Mouse (Mus musculus): ENCODE measurements at regions not wholly inside any gene's neighbourhood (a gene's known extent, or its start where the extent isn't known, plus 50 kb on each side); places are given as distances from the start of the nearest gene placed in this dataset.

GRCm38 (mm10) chr13:88459474-88460173, 361.6 kb upstream of the Edil3 start:
- no peak for DNase-seq (ENCODE audit: low read depth, low spot score)
- Histone ChIP-seq H3K36me3 (ENCODE audit: control insufficient read depth, insufficient read depth, low read length, poor library complexity, severe bottlenecking) (no peaks in the 10 kb centered on the region), H3K4me3 (ENCODE audit: insufficient read depth in 1 of 2, low read depth in 1 of 2, low read length in 2 of 2, poor library complexity in 1 of 2, severe bottlenecking in 1 of 2) (no peak overlapping the region), H3K27ac (ENCODE audit: insufficient read depth, low read depth, low read length, poor library complexity, severe bottlenecking) (no peak overlapping the region), H3K9me3 (ENCODE audit: control insufficient read depth, insufficient read depth, low read depth, low read length) (no peaks in the 10 kb centered on the region), H3K9ac (ENCODE audit: insufficient read depth, low read depth, low read length, poor library complexity, severe bottlenecking) (no peak overlapping the region), H3K4me1 (ENCODE audit: control insufficient read depth in 2 of 2, insufficient read depth in 2 of 2, low read length in 2 of 2, poor library complexity in 1 of 2) (no peaks in the 10 kb centered on the region)
- TF ChIP-seq ZC3H11A (IDR thresholded peaks at IDR 0.05; ENCODE audit: borderline replicate concordance, low read depth, low read length): no peak
- no peak for TF ChIP-seq ZNF384 (IDR thresholded peaks at IDR 0.05; ENCODE audit: low read depth, low read length)
- TF ChIP-seq MAFK (IDR thresholded peaks at IDR 0.05; ENCODE audit: insufficient read depth, low read depth, low read length): no peak
- TF ChIP-seq CHD2 (IDR thresholded peaks at IDR 0.05; ENCODE audit: low read depth, low read length): no peak
- no peak for TF ChIP-seq HCFC1 (IDR thresholded peaks at IDR 0.05; ENCODE audit: borderline replicate concordance, insufficient read depth, low read length)
- in situ Hi-C loops (cut with MboI; ENCODE audit: low sequenced_read_pairs in 2 of 2, unreplicated experiment in 2 of 2): no loop called here

- TF ChIP-seq ZNF384 (IDR thresholded peaks at IDR 0.05; ENCODE audit: low read depth, low read length) (no peak), HCFC1 (IDR thresholded peaks at IDR 0.05; ENCODE audit: borderline replicate concordance, insufficient read depth, low read length) (no peak), MAFK (IDR thresholded peaks at IDR 0.05; ENCODE audit: insufficient read depth, low read depth, low read length) (no peak), ZC3H11A (IDR thresholded peaks at IDR 0.05; ENCODE audit: borderline replicate concordance, low read depth, low read length) (no peak), CHD2 (IDR thresholded peaks at IDR 0.05; ENCODE audit: low read depth, low read length) (no peak)
- in situ Hi-C loops (cut with MboI; ENCODE audit: low sequenced_read_pairs in 2 of 2, unreplicated experiment in 2 of 2): no loop called here
- DNase-seq (ENCODE audit: low read depth, low spot score): no peak
- Histone ChIP-seq H3K36me3 (ENCODE audit: control insufficient read depth, insufficient read depth, low read length, poor library complexity, severe bottlenecking) (no peaks in the 10 kb centered on the region), H3K9me3 (ENCODE audit: control insufficient read depth, insufficient read depth, low read depth, low read length) (no peaks in the 10 kb centered on the region), H3K9ac (ENCODE audit: insufficient read depth, low read depth, low read length, poor library complexity, severe bottlenecking) (no peak overlapping the region), H3K4me3 (ENCODE audit: insufficient read depth in 1 of 2, low read depth in 1 of 2, low read length in 2 of 2, poor library complexity in 1 of 2, severe bottlenecking in 1 of 2) (no peak overlapping the region), H3K27ac (ENCODE audit: insufficient read depth, low read depth, low read length, poor library complexity, severe bottlenecking) (no peak overlapping the region), H3K4me1 (ENCODE audit: control insufficient read depth in 2 of 2, insufficient read depth in 2 of 2, low read length in 2 of 2, poor library complexity in 1 of 2) (no peaks in the 10 kb centered on the region)
These were observed 331.2 kb upstream of the Edil3 start for GRCm38 (mm10) chr13:88490104-88490503.

GRCm38 (mm10) chr13:88510850-88511554, 310.3 kb upstream of the Edil3 start:
- no peak overlapping the region for H3K27ac ChIP-seq (ENCODE audit: insufficient read depth, low read depth, low read length, poor library complexity, severe bottlenecking)
- no peaks in the 10 kb centered on the region for H3K9me3 ChIP-seq (ENCODE audit: control insufficient read depth, insufficient read depth, low read depth, low read length)
- TF ChIP-seq ZNF384 (IDR thresholded peaks at IDR 0.05; ENCODE audit: low read depth, low read length) (no peak), MAFK (IDR thresholded peaks at IDR 0.05; ENCODE audit: insufficient read depth, low read depth, low read length) (no peak), ZC3H11A (IDR thresholded peaks at IDR 0.05; ENCODE audit: borderline replicate concordance, low read depth, low read length) (no peak), HCFC1 (IDR thresholded peaks at IDR 0.05; ENCODE audit: borderline replicate concordance, insufficient read depth, low read length) (no peak)
- in situ Hi-C loops (cut with MboI; ENCODE audit: low sequenced_read_pairs in 2 of 2, unreplicated experiment in 2 of 2): no loop called here
- no peak for DNase-seq (ENCODE audit: low read depth, low spot score)
- no peaks in the 10 kb centered on the region for H3K4me1 ChIP-seq (ENCODE audit: control insufficient read depth in 2 of 2, insufficient read depth in 2 of 2, low read length in 2 of 2, poor library complexity in 1 of 2)
- no peaks in the 10 kb centered on the region for H3K36me3 ChIP-seq (ENCODE audit: control insufficient read depth, insufficient read depth, low read length, poor library complexity, severe bottlenecking)
- H3K9ac ChIP-seq (ENCODE audit: insufficient read depth, low read depth, low read length, poor library complexity, severe bottlenecking): no peak overlapping the region
- no peak overlapping the region for H3K4me3 ChIP-seq (ENCODE audit: insufficient read depth in 1 of 2, low read depth in 1 of 2, low read length in 2 of 2, poor library complexity in 1 of 2, severe bottlenecking in 1 of 2)

- Histone ChIP-seq H3K4me1 (ENCODE audit: control insufficient read depth in 2 of 2, insufficient read depth in 2 of 2, low read length in 2 of 2, poor library complexity in 1 of 2) (no peaks in the 10 kb centered on the region), H3K36me3 (ENCODE audit: control insufficient read depth, insufficient read depth, low read length, poor library complexity, severe bottlenecking) (no peaks in the 10 kb centered on the region), H3K9me3 (ENCODE audit: control insufficient read depth, insufficient read depth, low read depth, low read length) (no peaks in the 10 kb centered on the region), H3K9ac (ENCODE audit: insufficient read depth, low read depth, low read length, poor library complexity, severe bottlenecking) (no peak overlapping the region), H3K4me3 (ENCODE audit: insufficient read depth in 1 of 2, low read depth in 1 of 2, low read length in 2 of 2, poor library complexity in 1 of 2, severe bottlenecking in 1 of 2) (no peak overlapping the region), H3K27ac (ENCODE audit: insufficient read depth, low read depth, low read length, poor library complexity, severe bottlenecking) (no peak overlapping the region)
- no peak for DNase-seq (ENCODE audit: low read depth, low spot score)
- TF ChIP-seq MAFK (IDR thresholded peaks at IDR 0.05; ENCODE audit: insufficient read depth, low read depth, low read length): no peak
- TF ChIP-seq ZNF384 (IDR thresholded peaks at IDR 0.05; ENCODE audit: low read depth, low read length): no peak
- TF ChIP-seq HCFC1 (IDR thresholded peaks at IDR 0.05; ENCODE audit: borderline replicate concordance, insufficient read depth, low read length): no peak
- no peak for TF ChIP-seq ZC3H11A (IDR thresholded peaks at IDR 0.05; ENCODE audit: borderline replicate concordance, low read depth, low read length)
- no peak for TF ChIP-seq CHD2 (IDR thresholded peaks at IDR 0.05; ENCODE audit: low read depth, low read length)
- in situ Hi-C loops (cut with MboI; ENCODE audit: low sequenced_read_pairs in 2 of 2, unreplicated experiment in 2 of 2): no loop called here
These were observed 286.5 kb upstream of the Edil3 start for GRCm38 (mm10) chr13:88534796-88535195.

Data from ES-E14 (cell line).